Mouse (Mus musculus) layer of hippocampus, postnatal 10 days (tissue): Measurements from ENCODE around the gene Hjurp. TPM values are rescaled to one million over a fixed set of nuclear protein-coding genes. Genes with fewer than 3 reads are reported as not detected.

ENCODE experiments used
- DNase-seq, 2 experiments: peaks; one replicate each; pipeline ENCODE4 v3.0.0; 2021; ENCODE audit warnings: low spot score in 2 of 2
- total RNA-seq, 2 experiments: library from RNA; stranded (reverse); gene quantifications; 2 replicates each; pipeline ENCODE4 v1.2.3; 2021

Gene Hjurp
- total RNA-seq, 2 experiments from 2014 or later: 44.8 to 49.1 TPM

- DNase-seq: no peak
Observed at GRCm38 (mm10) chr1:88298686-88299528, 21.5 kb upstream of the Hjurp start.

GRCm38 (mm10) chr1:88297480-88298258, 20.2 kb upstream of the Hjurp start:
- DNase-seq: no peak

GRCm38 (mm10) chr1:88296171-88296920, 18.9 kb upstream of the Hjurp start:
- DNase-seq: no peak

- no peak for DNase-seq
Observed at GRCm38 (mm10) chr1:88294650-88295049, 17.2 kb upstream of the Hjurp start.

DNA sequence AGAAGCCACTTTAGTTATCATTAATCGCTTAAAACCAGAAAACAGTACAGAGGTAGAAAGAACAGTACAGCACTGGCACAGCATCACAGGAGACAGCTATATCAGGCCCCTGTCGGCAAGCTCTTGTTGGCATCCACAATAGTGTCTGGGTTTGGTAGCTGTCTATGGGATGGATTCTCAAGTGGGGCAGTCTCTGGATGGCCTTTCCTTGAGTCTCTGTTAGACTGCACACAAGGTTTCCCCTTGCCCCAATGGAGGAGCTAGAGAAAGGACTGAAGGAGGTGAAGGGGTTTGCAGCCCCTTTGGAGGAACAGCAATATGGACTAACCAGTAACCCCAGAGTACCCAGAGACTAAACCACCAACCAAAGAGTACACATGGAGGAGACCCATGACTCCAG, 14.6 kb upstream of the Hjurp start:
- no peak for DNase-seq

- no peak for DNase-seq
Observed at GRCm38 (mm10) chr1:88291409-88292005, 14.1 kb upstream of the Hjurp start.

DNA sequence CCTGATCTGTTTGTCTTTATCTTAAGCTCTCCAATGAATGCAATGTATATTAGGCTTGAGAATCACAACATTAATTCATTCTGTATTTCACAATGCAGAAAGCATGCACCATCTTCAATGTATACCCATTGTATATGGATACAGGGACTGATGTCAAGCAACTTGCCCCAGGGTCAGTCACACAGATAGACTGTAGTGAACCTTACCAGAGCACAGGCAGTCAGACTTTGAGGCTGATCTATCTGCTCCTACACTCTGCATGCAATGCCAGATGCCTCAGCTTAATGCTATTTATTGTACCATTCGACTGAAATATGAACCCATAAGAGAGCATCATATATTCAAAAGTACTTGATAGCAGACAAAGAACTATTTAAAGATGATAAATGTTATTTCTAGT, 13.1 kb upstream of the Hjurp start:
- DNase-seq: no peak

- peak; percentile 65 to 66 for DNase-seq
Observed at GRCm38 (mm10) chr1:88289917-88290316, 12.5 kb upstream of the Hjurp start.

- no peak for DNase-seq
Observed at GRCm38 (mm10) chr1:88289152-88289551, 11.7 kb upstream of the Hjurp start.

GRCm38 (mm10) chr1:88288789-88289127, 11.3 kb upstream of the Hjurp start:
- no peak for DNase-seq

DNA sequence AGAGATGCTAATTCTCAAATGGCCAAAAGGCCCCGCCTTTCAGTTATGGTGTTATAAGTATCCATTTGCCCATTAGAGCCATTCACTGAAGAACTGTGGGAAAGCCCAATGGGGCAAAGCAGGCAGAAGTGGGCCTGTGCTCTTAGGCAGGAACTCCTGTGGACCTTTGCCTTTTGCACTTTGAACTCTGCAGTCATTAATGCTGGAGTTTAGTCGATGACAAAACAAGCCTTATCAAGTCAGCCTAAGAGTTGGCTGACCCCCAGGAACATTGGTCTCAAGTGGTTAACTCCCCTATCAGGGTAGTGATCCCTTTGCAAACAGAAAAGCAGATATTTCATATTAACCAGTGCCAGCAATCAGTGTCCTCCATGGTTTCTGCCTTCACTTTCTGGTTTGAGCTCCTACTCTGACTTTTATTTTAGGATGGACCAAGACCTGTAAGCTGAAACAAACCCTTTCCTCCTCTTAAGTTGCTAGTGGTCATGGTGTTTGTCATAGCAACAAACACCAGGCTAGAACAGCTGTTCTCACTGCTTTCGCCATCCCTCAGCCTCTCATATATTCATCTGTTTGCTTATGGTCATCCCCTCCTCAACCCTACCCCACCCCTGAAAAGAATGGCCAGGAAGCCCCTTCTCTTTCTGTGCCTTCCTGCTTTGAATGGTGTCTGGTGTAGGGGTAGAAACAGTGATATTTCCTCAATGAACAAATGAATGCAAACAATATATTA, 10.8 kb upstream of the Hjurp start:
- DNase-seq: no peak

GRCm38 (mm10) chr1:88287697-88287980, 10.2 kb upstream of the Hjurp start:
- DNase-seq: peak; percentile 79 to 82

- DNase-seq: no peak
Observed at GRCm38 (mm10) chr1:88286887-88287696, 9.7 kb upstream of the Hjurp start.

DNA sequence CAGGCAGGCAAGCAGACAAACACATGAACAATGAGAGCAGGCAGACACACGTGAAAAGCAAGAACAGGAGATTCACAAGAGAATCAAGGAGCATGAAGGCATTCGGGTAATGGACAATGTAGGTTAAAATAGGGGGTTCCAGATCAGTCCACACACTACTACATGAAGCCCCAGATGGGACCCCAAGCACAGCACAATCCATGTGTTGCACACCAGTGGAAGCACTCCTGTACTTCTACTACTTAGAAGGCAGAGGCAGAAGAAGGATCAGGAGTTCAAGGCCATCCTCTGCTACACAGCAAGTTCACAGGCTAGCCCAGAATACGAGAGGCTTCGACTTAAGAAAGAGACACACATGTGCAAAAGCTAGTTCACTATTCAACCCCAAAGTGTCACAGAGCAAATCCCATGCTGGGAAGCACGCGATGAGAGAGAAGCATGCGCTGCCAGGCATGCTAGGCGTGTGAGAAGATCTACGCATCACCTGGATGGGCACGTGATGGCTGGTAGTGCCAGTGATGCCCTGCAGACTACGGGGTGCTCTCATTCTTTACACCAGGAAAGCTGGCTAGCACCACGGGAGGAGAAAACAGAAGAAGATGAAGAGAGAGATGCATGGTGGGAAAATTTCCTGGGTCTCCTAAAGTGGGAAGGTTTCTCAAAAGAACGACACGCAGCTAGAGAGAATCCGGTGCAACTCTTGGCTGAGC, 8.9 kb upstream of the Hjurp start:
- no peak for DNase-seq

DNA sequence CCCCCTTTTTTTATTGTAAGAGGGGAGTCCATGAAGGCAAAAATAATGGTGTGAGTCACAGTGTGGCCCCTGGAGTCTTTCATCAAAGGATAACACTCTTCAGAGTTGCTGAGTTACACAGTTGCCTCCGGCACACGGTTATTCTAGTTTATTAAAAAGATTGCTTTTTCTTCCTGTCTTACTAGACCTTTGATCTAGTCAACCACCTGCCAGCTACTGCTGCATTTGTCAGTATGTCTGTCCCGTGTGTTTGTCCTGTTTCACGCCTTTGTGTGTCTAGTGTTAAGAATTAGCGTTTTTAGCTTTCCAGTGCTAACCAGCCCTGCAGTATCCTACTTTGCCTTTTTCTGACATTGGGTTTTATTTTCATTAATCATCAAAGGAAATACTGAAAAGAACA, 8.2 kb upstream of the Hjurp start:
- no peak for DNase-seq

DNA sequence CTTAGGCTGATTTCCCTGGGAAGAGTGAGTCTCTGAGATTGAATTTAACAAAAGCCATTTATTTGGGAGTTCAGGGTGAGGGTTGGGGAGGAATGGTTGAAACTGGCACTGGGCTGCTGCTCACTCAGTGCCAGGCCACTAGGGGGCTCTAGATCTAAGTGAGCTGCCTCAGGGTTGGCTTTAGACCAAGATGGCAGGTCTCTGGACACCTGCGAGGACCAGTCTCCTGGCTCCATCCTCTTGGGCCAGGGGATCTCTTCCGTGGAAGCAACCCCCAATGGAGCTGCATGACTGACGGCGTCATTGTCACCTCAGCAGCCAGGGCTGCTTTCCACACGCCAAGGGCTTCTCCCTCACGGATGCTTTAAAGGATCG, 7.5 kb upstream of the Hjurp start:
- DNase-seq: peak in 1 of 2 experiments; percentile 38

DNA sequence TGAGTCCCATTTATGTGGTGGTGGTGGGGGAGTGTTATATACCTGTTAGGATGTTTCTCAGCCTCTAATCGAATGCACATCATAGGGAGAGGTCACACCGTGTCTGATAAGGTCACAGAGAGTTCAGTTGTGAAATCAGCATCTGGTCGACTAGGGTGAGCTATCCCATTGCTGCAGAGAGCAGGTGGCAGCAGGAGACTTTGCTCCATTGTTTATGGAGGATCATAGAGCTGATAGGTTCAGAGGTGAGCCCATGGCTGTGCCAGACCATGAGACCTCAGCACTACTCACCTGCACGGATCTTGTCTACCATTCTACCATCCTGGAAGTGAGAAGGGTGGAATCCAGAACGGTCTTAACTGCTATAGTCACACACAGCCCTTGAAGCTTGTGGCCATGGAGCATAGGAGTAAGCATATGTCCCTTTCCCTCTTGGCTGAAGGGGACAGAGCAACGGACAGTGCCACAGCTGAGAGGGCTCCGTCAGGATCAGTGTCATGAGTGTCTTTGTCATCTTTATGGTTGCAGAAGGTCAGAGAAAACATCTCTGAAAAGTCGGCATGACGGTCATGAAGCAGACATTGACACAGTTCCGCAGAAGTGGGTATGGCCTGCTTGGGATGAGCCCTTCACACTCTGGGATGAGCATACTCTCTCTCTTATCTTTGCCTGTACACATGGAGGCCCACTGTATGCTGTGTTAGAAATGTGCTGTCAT, 7.0 kb upstream of the Hjurp start:
- no peak for DNase-seq

DNA sequence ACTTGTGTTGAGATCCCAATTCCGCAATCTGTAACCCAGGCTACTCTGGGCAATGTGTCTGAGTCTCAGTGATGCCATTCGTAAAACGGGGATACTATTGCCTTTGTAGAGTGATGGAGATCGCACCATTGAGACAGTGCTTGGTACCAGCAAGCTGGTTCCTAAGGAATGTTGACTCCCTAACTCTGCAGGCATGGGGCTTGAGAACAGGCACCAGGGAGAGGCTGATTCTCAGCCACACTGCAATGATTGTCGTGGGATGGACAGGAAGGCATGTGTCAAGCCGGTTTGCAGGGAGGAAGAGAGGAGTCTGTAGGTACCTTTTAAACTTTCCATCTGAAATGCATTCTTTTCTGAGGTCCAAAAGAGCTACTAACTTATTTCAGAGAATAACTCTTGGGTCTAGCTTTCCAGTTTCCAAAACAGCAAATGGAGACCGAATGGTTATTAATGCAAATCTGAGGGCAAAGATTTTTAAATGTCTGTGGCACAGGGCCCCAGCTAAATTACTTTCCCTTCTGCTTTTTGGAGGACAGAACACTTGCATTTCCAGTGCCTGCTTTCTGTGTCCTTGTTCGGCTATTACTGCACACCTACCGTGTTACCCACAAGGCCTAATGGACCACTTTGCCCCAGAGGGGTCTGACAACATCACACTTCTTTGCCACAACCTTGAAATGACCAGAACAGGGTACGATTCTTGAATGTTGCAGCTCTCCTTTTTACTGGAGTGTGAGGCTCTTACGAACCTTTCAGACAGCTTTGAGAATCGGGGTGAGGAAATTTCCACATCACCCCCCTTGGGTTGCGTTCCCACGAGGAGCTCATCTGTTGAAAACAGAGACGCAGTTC, 6.2 kb upstream of the Hjurp start:
- DNase-seq: no peak
